Mouse (Mus musculus): ENCODE measurements around the gene Zdhhc14. TPM values are rescaled to one million over a fixed set of nuclear protein-coding genes. Genes with fewer than 3 reads are reported as not detected.
A peak's percentile ranks its signal among the peaks of the same experiment; 100 is the strongest.

The Zdhhc14 gene
- polyA plus RNA-seq, 1 experiment from 2014 or later: 52.7 TPM

DNA sequence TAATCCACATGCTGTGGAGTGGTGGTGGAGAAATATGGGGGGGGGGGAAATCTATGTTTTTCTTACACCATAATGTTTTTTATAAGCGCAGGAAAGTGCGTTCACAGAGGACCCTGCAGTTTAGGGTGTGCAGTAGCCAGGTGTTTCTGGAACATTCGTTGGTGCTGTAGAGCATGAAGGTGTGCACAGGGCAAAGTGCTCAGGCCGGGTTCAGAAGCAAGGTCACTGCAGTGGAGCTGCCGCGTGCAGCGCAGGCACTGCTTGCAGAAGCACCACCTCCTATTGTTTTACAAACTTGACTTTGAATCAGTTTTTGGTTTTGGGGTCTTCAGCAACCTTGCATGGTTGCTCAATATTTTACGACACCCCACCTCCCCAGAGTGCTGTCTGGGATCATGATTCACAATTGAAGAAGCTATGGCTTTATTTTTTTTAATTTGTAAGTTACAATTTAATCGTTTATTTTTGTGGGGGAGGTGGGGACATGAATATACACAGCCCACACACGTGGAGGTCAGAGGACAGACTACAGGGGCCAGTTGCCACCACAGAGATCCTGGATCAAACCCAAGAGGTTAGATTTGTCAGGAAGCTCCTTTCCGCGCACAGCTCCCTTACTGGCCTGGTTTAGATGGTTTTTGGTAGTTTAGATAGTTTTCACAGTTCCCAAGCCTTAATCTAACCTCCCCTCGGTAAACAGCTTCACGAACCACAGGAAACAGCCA is 59.8 kb downstream of the Zdhhc14 start:
- 85% methylated on average over 14 of the region's 14 CpGs for WGBS (ENCODE audit: missing documents)

DNA sequence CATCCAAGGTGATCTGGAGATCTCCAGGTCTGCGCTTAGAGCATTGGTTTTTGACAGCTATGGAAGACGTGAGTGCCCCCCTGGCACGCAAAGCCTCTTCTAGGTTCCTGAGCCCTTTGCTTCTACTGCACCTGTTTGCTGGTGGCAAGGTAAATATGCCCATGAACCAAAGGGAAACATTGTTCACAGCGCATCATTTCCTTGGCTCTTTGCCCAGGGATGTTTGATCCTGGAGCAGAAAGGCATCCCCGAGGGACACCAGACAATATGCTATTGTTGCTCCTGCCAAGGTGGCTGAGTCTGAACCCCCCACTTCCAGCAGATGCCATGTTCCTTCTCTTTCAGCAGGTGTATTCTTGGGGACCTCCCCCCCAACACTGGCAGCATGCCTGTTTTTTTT is 61.2 kb downstream of the Zdhhc14 start:
- no peak overlapping the region for H3K4me3 ChIP-seq (ENCODE audit: inconsistent target)
- H3K79me2 ChIP-seq (ENCODE audit: inconsistent target): peaks cover 88% of the 10 kb centered on the region
- 94% methylated on average over 5 of the region's 5 CpGs for WGBS (ENCODE audit: missing documents)
- no peaks in the 10 kb centered on the region for H3K36me3 ChIP-seq (ENCODE audit: inconsistent target)
- no peak overlapping the region for H3K27ac ChIP-seq

More for the DNA sequence above, 59.8 kb downstream of the Zdhhc14 start:
- Histone ChIP-seq H3K79me2 (ENCODE audit: inconsistent target) (peaks cover 92% of the 10 kb centered on the region), H3K4me3 (ENCODE audit: inconsistent target) (no peak overlapping the region), H3K36me3 (ENCODE audit: inconsistent target) (no peaks in the 10 kb centered on the region), H3K27ac (no peak overlapping the region)

GRCm38 (mm10) chr17:5554573-5554972 is 62.2 kb downstream of the Zdhhc14 start:
- peaks cover 78% of the 10 kb centered on the region; the same call in 1 of the 2 replicates for H3K79me2 ChIP-seq (ENCODE audit: inconsistent target)
- H3K4me3 ChIP-seq (ENCODE audit: inconsistent target): no peak overlapping the region
- no peaks in the 10 kb centered on the region for H3K36me3 ChIP-seq (ENCODE audit: inconsistent target)
- no peak overlapping the region for H3K27ac ChIP-seq
- WGBS (ENCODE audit: missing documents): 100% methylated on average over 2 of the region's 2 CpGs

DNA sequence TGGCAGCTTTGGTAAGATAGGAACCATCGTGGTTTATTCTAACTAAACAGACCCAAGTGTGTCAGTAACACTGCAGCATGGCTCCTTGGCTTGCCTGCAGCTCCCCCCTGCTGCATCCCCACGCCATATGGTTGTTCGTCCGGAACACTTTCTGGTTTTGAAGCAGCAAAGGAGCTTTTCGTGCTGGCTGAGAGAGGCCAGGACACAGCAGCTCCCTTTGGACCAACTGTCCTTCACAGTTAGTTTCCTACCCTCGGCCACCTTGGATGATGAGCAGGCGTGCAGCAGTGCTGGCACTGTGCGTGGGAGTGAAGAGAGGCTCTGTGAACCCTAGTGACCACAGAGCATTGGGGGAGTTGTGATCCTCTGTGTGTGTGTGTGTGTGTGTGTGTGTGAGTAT is 64.2 kb downstream of the Zdhhc14 start:
- Histone ChIP-seq H3K79me2 (ENCODE audit: inconsistent target) (peaks cover 61% of the 10 kb centered on the region; the same call in 1 of the 2 replicates), H3K4me3 (ENCODE audit: inconsistent target) (no peak overlapping the region), H3K36me3 (ENCODE audit: inconsistent target) (no peaks in the 10 kb centered on the region), H3K27ac (no peak overlapping the region)
- 90% methylated on average over 7 of the region's 8 CpGs for WGBS (ENCODE audit: missing documents)

- whole genome bisulfite sequencing (ENCODE audit: missing documents): 88% methylated on average over 4 of the region's 4 CpGs
- H3K4me3 ChIP-seq (ENCODE audit: inconsistent target): no peak overlapping the region
- H3K79me2 ChIP-seq (ENCODE audit: inconsistent target): peaks cover 48% of the 10 kb centered on the region; the same call in 1 of the 2 replicates
- no peak overlapping the region for H3K27ac ChIP-seq
- no peaks in the 10 kb centered on the region for H3K36me3 ChIP-seq (ENCODE audit: inconsistent target)
These were observed 67.9 kb downstream of the Zdhhc14 start for GRCm38 (mm10) chr17:5560212-5560611.

GRCm38 (mm10) chr17:5563108-5563507 is 70.8 kb downstream of the Zdhhc14 start:
- Histone ChIP-seq H3K4me3 (ENCODE audit: inconsistent target) (no peak overlapping the region), H3K36me3 (ENCODE audit: inconsistent target) (no peaks in the 10 kb centered on the region), H3K27ac (no peak overlapping the region), H3K79me2 (ENCODE audit: inconsistent target) (peaks cover 52% of the 10 kb centered on the region; the same call in 1 of the 2 replicates)
- 95% methylated on average over 6 of the region's 6 CpGs for WGBS (ENCODE audit: missing documents)

DNA sequence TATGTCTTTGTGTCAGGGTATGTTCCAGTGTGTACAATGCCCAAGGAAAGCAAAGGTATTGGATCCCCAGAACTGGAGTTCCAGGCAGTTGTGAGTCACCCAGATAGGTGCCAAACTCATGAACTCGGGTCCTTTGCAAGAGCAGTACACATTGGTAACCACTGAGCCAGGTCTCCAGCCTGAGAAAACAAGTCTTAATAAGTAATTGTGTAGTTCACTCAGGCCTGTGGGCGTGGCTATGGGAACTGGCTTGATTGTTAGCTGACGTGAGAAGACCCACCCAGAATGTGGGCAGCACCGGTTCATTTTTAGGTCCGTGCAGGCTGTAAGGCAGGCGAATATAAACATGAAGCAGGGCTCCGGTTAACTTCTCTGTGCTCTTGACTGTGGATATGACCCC is 73.6 kb downstream of the Zdhhc14 start:
- no peaks in the 10 kb centered on the region for H3K36me3 ChIP-seq (ENCODE audit: inconsistent target)
- no peak overlapping the region for H3K27ac ChIP-seq
- 90% methylated on average over 7 of the region's 7 CpGs for WGBS (ENCODE audit: missing documents)
- no peak overlapping the region for H3K4me3 ChIP-seq (ENCODE audit: inconsistent target)
- peaks cover 66% of the 10 kb centered on the region; the same call in 1 of the 2 replicates for H3K79me2 ChIP-seq (ENCODE audit: inconsistent target)

- 82% methylated on average over 5 of the region's 5 CpGs for WGBS (ENCODE audit: missing documents)
- H3K36me3 ChIP-seq (ENCODE audit: inconsistent target): no peaks in the 10 kb centered on the region
- H3K79me2 ChIP-seq (ENCODE audit: inconsistent target): peaks cover 65% of the 10 kb centered on the region
- peak overlapping the region; percentile 95; the same call in 1 of the 2 replicates for H3K27ac ChIP-seq
- no peak overlapping the region for H3K4me3 ChIP-seq (ENCODE audit: inconsistent target)
These were observed 75.6 kb downstream of the Zdhhc14 start for GRCm38 (mm10) chr17:5567943-5568342.

GRCm38 (mm10) chr17:5569131-5570030 is 77.0 kb downstream of the Zdhhc14 start:
- H3K36me3 ChIP-seq (ENCODE audit: inconsistent target): no peaks in the 10 kb centered on the region
- 57% methylated on average over 17 of the region's 17 CpGs for WGBS (ENCODE audit: missing documents)
- H3K27ac ChIP-seq: peak overlapping the region; percentile 95
- peaks cover 76% of the 10 kb centered on the region for H3K79me2 ChIP-seq (ENCODE audit: inconsistent target)
- H3K4me3 ChIP-seq (ENCODE audit: inconsistent target): no peak overlapping the region

DNA sequence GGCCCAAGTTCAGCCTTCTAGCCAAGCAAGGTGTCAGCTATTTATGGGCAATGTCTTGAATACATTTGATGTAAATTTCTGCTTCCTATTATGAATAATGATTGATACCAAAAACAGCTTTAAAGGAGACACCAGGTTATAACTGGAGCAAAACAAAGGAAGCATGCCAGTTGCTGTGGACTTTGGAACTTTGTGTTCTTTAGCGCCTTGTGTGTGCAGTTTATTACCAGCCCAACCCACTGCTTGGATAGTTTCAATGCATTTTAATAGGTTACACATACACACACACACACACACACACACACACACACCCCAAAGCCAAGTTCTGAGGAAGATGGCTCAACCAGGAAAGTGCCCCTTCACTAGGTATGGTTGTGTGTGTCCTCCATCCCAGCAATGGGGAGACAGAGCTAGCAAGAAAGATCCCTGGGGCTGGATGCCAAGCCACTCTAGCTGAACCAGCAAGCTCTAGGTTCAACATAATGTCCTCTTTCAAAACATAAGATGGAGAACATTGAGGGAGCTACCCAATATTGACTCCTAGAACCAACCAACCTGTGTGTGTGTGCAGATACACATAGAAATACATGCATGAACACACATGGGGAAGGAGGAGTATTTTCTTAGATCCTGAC is 79.9 kb downstream of the Zdhhc14 start:
- Histone ChIP-seq H3K79me2 (ENCODE audit: inconsistent target) (peaks cover 73% of the 10 kb centered on the region), H3K4me3 (ENCODE audit: inconsistent target) (no peak overlapping the region), H3K36me3 (ENCODE audit: inconsistent target) (no peaks in the 10 kb centered on the region), H3K27ac (peak overlapping the region; percentile 95)
- 100% methylated on average over 1 of the region's 1 CpGs for WGBS (ENCODE audit: missing documents)

- H3K79me2 ChIP-seq (ENCODE audit: inconsistent target): peaks cover 73% of the 10 kb centered on the region
- no peak overlapping the region for H3K4me3 ChIP-seq (ENCODE audit: inconsistent target)
These were observed 80.5 kb downstream of the Zdhhc14 start for GRCm38 (mm10) chr17:5572745-5573420.

DNA sequence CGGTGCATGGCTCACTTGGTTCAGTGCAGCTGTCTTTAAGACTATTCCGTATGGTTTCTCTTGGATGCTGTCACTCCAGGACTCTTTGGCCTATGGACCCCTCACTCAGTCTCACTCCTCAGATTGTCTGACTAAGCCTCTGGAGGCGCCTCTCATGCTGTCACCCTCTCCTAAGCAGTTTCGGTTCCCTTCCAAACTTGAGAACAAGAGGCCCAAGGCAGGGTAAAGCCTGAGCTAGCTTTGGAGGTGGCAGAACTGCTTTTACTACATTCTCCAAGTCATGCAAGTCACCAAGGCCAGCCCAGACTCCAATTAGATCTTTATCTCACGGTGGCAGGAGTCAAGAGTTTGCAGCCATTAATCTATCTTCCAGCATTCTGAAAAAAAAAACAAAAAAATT is 82.3 kb downstream of the Zdhhc14 start:
- H3K36me3 ChIP-seq (ENCODE audit: inconsistent target): no peaks in the 10 kb centered on the region
- peaks cover 82% of the 10 kb centered on the region for H3K79me2 ChIP-seq (ENCODE audit: inconsistent target)
- 48% methylated on average over 5 of the region's 5 CpGs for WGBS (ENCODE audit: missing documents)
- H3K4me3 ChIP-seq (ENCODE audit: inconsistent target): no peak overlapping the region
- H3K27ac ChIP-seq: peak overlapping the region; percentile 95

More at GRCm38 (mm10) chr17:5572745-5573420, 80.5 kb downstream of the Zdhhc14 start:
- H3K27ac ChIP-seq: peak overlapping the region; percentile 95
- H3K36me3 ChIP-seq (ENCODE audit: inconsistent target): no peaks in the 10 kb centered on the region

- Histone ChIP-seq H3K4me3 (ENCODE audit: inconsistent target) (no peak overlapping the region), H3K27ac (peak overlapping the region; percentile 95), H3K36me3 (ENCODE audit: inconsistent target) (no peaks in the 10 kb centered on the region), H3K79me2 (ENCODE audit: inconsistent target) (peaks cover 88% of the 10 kb centered on the region)
- 90% methylated on average over 4 of the region's 4 CpGs for WGBS (ENCODE audit: missing documents)
These were observed 83.2 kb downstream of the Zdhhc14 start for GRCm38 (mm10) chr17:5575518-5575917.

DNA sequence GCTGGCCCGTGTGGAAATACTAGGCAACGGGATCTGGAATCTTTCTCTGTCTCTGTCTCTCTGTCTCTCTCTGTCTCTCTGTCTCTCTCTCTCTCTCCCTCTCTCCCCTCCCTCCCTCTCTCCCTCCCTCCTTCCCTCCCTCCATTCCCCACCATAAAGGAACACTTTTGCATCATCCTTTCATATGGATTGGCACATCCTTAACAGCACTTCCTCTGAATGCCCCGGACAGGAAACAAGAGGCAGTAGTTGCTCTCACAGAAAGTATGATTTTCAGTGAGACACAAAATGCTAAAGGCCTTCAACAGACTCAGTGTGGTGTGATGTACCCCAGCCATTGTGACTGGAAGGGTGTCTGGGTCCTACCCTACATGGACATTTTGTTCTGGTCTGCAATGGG is 89.9 kb downstream of the Zdhhc14 start:
- Histone ChIP-seq H3K4me3 (ENCODE audit: inconsistent target) (no peak overlapping the region), H3K36me3 (ENCODE audit: inconsistent target) (no peaks in the 10 kb centered on the region), H3K27ac (peak overlapping the region; percentile 24), H3K79me2 (ENCODE audit: inconsistent target) (peaks cover 80% of the 10 kb centered on the region)
- 68% methylated on average over 3 of the region's 3 CpGs for WGBS (ENCODE audit: missing documents)

All from macrophage (primary cell).